Mouse (Mus musculus) Muller cell, postnatal 12 days (primary cell): ENCODE results near the gene Zfp978.
"Not testable (repeated sequence)": the region's sequence is repeated elsewhere in the genome, so short reads cannot be mapped to it uniquely, and the experiment has no call there.

Experiments
- DNase-seq: peaks from one replicate; pipeline ENCODE4 v3.0.0-alpha.2; 2015; ENCODE audit errors: inconsistent ontology term

Zfp978 gene

DNA sequence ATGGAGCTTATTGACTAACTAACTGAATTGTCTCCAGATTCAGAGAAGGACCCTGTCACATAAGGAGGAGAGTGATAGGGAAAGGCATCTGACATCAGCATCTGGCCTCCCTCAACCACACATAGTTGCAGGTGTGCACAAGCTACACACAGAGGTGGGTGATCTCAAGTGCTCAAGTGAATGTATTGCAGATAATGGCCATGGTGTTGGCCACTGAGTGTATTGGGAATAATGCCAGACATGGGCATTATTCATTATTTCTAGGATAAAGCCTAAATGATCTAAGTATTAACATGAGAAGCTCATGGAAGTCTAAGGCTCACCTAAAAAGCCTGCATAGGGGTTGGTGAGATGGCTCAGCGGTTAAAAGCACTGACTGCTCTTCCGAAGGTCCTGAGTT is 10.6 kb upstream of the Zfp978 start:
- DNase-seq, result not testable (repeated sequence)

- not testable (repeated sequence) for DNase-seq
These were observed 9.6 kb upstream of the Zfp978 start for GRCm38 (mm10) chr4:147351376-147351980.

GRCm38 (mm10) chr4:147353626-147354025 is 7.5 kb upstream of the Zfp978 start:
- not testable (repeated sequence) for DNase-seq

DNA sequence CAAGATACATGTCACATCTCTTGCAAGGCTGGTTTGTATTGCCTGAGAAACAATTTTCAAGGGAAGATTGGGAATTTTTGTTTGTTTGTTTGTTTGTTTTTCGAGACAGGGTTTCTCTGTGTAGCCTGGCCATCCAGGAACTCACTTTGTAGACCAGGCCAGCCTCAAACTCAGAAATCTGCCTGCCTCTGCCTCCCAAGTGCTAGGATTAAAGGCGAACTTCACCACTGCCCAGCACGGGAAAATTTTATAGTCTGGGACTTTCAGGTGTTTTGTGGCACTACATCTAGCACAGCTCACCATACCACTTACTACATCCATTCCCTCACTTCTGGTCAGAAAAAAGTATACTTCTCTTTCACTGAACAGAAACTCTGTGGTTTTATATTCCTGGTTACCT is 5.1 kb upstream of the Zfp978 start:
- DNase-seq, result not testable (repeated sequence)

GRCm38 (mm10) chr4:147357195-147357594 is 3.9 kb upstream of the Zfp978 start:
- not testable (repeated sequence) for DNase-seq

GRCm38 (mm10) chr4:147361872-147362271 is 769 bp downstream of the Zfp978 start:
- DNase-seq, result not testable (repeated sequence)

- DNase-seq, result not testable (repeated sequence)
These were observed 8.5 kb downstream of the Zfp978 start for GRCm38 (mm10) chr4:147369564-147369963.

GRCm38 (mm10) chr4:147383199-147383598 is 22.1 kb downstream of the Zfp978 start:
- DNase-seq, result not testable (repeated sequence)

DNA sequence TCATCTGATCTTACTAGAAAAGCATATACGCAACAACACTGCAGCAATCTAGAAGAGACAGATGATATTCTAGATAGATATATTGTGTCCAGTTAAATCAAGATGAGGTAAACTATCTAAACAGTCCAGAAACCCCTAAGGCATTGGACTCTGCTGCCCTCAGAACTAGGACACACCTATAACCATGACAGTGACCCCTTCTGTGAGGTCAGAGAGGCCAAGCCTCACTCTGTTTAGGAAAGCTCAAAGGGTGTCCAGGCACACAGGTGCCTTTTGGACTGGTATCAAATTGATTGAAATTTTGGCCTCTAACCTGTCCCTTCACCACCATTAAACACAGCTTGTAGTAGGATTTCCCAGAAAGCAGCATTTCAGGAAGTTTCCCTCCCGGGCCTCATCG is 36.1 kb downstream of the Zfp978 start:
- not testable (repeated sequence) for DNase-seq

- not testable (repeated sequence) for DNase-seq
These were observed 37.0 kb downstream of the Zfp978 start for GRCm38 (mm10) chr4:147397934-147398682.

DNA sequence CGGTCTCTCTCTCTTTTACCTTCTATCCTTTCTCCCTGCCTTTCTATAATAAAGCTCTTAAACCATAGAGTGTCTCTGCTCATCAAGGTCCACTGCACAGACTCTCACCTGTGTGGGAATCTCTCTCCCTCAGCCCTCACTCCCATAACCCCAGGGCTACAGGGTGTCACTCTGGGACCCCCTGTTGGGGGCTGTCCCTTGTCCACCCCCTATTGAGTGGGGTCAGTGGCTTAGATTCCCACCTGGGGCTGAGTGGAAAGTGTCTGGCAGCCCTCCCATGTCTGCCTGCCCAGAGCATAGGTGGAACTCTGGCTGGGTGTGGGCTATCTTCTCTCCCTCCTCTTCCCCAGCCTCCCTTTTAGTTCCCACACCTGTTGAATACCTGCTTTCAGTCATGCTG is 37.6 kb downstream of the Zfp978 start:
- DNase-seq, result not testable (repeated sequence)

DNA sequence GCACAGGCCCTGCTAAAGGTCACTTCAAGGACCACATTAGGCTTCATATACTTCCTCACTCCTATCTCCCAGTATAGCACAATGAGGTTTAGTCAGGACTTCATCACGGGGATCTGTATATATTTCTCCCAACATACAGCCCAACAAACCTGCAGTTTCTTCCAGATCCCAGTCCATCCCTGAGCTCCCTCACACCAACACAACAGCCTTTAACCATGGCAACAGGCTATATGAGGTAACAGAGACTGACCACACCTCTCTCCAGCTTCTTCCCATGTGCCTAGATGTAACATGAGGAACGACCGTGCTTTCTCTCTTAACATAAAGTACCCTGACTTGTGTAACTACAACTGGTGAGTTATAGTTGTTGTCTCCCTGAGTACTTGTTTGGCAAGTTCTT is 38.4 kb downstream of the Zfp978 start:
- not testable (repeated sequence) for DNase-seq

DNA sequence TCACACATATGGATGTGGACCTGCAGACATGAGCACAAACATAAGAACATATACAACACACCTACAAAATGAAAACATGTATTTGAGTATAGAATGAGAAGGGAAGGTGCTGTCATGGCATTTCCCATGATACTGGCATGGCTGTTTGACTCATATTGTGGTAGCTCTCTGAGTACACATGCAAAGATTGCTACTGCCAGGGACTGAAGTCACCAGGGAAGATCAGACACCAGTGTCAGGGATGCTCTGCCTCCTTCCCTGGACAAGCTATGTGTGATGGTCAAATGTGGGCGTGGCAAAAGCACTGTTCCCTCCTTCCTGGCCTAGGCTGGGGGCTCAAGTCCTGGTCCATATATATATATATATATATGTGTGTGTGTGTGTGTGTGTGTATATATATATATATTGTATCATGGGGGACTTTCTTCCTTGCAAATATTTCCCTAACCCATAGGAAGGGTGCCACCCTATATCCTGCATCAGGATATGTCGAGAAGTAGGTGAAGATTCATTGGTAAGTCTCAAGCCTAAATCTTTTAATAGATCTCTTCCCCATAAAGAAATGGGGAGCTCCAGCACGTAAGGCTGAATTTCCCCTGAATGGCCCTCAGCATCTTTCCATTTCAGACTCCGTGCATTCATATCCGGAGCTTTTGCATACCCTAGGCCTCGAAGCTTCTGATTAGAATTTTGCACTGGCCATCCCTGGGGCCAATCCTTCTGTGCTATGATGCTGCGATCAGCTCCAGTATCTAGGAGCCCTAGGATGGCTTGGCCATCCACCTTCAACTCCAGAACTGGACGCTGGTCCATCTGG is 39.1 kb downstream of the Zfp978 start:
- not testable (repeated sequence) for DNase-seq

DNA sequence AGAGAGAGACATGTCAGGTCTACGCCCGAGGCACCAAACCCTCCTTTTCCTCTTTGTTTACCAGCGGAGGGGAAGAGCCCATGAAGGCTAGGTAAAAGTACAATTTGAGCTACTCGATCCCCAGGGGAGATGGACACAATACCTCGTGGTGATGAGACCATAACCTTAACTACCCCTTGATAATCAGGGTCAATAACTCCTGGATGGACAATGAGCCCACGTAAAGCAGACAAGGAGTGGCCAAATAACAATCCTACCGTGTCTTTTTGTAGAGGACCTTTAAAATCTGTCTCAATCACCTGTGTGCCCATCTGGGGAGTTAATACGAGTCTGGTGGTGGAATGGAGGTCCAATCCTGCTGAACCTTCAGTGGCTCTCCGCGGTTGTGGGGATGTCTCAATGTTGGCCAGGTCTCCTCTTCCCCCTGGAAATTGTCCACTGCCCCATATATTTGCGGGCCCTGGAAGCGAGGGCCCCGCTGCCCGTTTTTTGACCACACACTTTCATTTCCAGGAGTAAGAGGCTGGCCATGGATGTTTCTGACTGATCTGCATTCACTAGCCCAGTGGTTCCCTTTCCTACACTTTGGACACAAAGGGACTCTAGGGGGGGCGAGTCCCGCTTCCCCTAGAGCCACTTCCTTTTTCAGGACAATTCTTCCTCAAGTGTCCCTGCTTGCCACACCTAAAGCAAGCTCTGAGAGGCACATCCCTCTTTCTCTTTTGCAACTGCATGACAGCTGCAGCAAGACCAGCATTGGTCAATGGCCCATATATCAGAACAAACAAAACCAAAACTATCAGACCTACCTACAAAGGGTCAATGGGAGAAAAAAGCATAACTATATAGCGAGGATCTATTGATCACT is 40.0 kb downstream of the Zfp978 start:
- not testable (repeated sequence) for DNase-seq

DNA sequence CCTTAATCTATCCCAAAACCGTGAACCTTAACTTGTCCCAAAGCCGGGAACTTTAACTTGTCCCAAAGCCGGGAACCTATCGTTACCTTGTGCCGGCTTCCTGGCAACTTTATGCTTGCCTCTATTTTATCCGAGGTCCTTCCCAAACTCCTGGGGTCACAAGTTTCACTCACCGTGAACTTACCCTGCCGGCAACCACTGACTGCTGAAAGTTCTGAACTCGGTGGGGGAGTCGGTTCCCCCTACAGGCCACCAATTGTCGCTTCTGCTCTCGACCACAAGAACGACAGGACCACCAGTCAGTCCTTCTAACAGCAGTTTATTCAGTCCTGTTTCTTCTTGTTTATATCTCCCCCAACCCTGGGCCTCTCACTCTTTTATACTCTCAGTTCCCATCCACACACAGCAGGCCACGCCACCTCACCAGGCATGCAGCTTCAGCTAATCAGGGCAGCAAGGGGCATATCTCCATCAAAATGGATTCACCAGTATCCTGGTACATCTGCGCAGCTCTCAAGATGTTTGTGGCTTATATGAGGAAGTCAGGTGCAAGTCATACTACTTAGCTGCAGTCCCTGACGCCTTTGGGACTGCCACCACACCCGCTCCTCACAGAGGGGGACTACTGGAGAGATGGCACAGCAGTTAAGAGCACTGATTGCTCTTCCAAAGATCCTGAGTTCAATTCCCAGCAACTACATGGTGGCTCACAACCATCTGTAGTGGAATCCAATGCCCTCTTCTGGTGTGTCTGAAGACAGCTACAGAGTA is 40.8 kb downstream of the Zfp978 start:
- not testable (repeated sequence) for DNase-seq

DNA sequence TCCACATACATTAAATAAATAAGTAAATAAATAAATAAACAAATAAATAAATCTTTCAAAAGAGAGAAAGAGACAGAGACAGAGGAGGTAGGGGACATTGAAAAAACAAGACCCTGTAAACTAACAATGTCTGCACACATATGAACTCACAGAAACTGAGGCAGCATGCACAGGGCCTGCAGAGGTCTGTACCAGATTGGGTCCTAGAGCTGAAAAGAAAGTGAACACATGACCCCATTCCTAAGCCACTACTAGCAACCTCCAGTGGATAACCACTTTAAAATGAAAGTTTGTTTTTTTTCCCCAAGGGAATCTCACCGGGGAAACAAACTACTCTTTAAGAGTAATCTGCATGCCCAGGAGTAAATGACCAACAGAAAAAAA is 41.4 kb downstream of the Zfp978 start:
- DNase-seq, result not testable (repeated sequence)

- not testable (repeated sequence) for DNase-seq
These were observed 42.4 kb downstream of the Zfp978 start for GRCm38 (mm10) chr4:147403509-147403908.

GRCm38 (mm10) chr4:147403931-147404913 is 43.1 kb downstream of the Zfp978 start:
- DNase-seq, result not testable (repeated sequence)

DNA sequence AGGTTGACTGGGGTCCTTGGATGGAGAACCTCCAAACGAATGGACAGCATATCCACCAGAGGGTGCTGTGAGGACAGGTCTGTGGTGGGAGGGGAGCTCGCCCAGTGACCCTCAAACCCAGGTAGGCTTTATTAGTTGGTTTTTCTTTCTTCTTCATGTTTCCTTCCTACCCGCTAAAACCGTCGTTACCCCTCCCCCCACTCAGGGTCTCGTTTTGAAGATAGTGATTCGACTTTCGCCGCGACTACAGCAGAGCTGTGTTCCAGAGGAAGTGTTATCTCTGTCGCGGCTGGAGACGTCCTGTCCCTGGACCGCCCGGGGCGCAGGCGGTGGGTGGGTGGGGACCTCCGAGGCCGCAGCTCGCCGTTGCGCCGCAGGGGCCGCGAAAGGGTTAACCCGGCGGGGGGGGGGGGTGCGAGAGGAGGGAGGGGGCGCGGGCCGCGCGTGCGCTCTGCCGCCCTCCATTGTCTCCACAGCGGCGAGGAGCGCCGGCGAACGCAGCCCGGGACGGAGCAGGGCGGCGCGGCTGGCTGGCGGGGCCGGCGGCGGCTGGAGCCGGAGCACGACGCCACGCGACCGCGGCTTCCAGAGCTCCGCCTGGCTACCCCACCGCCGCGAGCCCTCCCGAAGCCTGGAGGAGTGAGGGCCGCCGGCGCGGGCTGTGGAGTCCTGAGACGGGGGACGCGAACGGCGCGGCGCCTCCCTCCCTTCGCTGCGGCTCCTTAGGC is 45.8 kb downstream of the Zfp978 start:
- DNase-seq, result peak; percentile 73
